Mouse (Mus musculus) urinary bladder, postnatal 4 days (tissue): ENCODE results near the gene Ltbp4.

Source experiments
- DNase-seq, 2 experiments: peaks; one replicate each; pipeline ENCODE4 v3.0.0; 2021 to 2022; ENCODE audit warnings: low spot score in 2 of 2

Ltbp4 gene

DNA sequence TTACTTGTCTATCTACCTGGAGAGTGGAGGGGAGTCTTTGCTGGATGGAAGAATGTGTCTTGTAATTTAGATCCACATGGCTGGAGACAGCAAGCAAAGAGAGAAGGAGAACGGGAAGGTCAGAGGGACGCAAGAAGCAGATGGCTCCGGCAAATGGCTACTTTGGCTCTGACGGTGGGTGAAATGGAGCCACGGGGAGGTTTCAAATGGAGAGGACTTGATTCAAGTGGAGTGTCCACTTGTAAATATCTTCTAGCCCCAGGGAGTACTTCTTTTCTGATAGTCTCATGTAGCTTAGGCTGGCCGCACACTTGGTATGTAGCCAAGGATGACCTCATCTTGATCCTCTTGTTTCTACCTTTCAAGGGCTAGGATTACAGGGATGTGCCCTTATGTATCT lies 38.7 kb downstream of the Ltbp4 start:
- no peak for DNase-seq

DNA sequence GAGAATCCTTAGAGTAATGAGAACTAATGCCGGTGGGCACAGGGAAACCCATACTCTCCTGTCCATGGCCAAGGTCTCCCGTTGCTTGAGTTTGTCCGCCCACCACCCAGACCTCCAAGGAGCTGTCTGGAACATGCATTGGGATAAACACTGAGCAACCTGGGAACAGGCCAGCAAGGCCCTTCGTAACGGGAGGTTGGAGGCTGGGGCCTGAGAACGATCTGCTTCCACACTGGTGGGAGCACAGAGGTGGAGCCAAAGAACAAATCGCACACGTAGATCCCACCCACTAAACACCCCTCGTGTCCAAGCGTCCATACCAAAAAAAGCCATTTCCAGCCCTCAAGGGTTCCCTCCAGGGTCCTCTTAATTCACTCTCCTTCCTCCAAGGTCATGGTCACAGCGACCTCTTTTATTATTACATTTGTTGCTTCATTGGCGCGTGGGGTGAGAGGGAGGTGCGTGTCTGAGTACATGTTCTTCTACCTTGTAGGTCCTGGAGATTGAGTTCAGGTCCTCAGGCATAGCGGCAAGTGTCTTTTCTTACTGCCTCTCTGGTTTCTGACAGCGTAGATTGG lies 39.4 kb downstream of the Ltbp4 start:
- DNase-seq = peak in 1 of 2 experiments; percentile 71

DNA sequence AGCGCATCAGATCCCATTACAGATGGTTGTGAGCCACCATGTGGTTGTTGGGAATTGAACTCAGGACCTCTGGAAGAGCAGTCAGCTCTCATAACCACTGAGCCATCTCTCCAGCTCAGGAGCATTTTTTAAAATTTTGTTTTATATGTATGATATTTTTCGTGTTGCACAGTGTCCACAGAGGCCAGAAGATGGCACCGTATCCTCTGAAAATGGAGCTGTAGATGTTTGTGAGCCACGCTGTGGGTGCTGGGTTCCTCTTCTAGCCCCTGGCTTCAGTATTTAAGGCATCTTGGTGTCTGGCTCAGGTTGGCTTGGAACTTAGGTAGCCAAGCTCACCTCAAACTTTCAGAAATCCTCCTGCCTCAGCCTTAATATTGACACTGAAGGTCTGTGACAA lies 41.0 kb downstream of the Ltbp4 start:
- DNase-seq = no peak

DNA sequence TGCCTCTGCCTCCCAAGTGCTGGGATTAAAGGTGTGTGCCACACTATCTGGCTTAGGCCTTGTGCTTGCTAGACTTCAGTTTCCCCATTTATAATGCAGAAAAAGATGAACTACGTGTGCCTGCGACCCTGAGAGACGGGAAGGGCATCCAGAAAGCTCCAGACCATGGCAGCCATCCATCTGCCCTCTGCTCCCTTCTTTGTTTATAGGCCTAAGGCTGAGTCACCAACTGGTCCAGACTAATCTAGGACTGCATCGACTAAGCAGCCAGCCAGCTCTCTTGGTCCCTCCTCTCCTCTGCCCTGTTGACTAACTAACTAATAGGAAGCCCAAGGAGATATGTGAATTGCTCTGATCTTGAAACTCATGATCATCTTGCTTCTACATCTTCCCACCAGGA lies 41.5 kb downstream of the Ltbp4 start:
- no peak for DNase-seq

DNA sequence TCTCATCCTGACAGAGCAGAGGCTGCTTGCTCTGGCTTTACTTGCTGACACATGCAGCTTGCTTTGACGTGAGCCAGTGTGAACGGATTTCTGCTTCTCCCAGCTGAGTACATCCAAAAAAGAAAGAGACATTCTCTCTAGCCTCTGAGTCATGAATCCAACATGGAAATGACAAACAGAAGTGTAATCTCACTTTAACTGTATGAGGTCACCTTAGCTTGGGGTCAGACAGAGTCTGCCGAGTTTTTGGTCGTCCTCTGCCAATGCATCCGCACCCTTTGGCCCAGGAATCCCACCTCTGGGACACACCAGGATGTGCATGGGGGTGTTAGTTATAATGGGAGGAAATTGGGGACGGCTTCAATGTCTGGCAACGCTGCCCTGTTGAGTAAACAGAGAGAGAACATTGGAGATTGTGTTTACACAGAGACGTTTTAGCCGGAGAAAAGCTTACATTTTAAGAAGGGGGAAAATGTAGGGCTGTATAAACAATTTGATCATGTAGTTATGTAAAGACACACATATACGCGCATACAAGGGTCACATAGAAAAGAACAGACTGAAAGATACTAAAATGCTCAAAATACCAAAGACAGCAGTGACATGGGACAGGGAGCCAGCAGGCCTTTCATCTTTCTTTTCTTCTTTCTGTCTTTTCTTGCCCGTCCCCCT lies 45.6 kb downstream of the Ltbp4 start:
- DNase-seq = peak in 1 of 2 experiments; percentile 43

DNA sequence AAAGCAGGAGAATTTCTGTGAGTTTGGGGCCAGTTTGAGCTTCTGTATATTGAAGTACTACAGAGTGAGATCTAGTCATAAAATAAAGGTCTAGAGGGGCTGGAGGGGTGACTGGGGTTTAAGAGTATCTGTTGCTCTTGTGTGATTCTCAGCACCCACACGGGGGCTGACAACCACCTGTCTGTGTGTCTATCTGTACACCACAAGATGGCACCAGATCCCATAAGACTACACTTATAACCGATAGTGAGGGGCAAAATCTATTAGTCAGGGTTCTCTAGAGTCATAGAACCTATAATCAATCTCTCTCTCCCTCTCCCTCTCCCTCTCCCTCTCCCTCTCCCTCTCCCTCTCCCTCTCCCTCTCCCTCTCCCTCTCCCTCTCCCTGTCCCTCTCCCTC lies 46.9 kb downstream of the Ltbp4 start:
- DNase-seq = no peak

DNA sequence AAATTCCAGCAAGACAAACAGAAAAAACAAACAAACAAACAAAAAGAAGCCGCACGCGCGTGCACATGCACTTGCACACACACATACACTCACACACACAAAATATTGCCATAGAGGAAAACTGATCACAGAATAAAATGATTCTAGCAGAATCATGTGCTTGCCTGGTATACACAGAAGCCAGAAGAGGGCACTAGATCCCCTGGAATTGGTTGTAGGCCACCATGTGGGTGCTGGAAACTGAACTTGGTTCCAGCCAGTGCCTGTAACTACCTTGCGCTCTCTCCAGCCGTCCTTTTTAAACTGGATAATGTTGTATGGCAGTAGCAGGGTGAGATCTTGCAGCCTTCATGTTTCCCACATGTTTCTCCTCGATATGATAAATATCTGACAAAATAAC lies 48.8 kb downstream of the Ltbp4 start:
- DNase-seq = no peak

DNA sequence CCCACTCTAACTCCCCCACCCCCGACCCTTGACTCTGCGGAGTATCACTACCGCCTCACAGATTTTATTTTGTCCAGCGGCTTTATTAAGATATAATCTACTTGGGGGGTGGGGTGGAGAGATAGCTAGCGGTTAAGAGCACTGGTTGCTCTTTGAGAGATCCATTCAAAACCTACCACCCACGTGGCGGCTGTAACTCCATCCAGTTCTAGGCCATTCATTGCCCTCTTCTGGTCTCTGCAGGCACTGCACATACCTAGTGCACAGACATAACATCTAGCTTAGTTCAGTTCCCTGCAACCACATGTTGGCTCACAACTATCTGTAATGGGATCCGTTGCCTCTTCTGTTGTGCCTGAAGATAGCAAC lies 51.8 kb downstream of the Ltbp4 start:
- DNase-seq = peak in 1 of 2 experiments; percentile 58

DNA sequence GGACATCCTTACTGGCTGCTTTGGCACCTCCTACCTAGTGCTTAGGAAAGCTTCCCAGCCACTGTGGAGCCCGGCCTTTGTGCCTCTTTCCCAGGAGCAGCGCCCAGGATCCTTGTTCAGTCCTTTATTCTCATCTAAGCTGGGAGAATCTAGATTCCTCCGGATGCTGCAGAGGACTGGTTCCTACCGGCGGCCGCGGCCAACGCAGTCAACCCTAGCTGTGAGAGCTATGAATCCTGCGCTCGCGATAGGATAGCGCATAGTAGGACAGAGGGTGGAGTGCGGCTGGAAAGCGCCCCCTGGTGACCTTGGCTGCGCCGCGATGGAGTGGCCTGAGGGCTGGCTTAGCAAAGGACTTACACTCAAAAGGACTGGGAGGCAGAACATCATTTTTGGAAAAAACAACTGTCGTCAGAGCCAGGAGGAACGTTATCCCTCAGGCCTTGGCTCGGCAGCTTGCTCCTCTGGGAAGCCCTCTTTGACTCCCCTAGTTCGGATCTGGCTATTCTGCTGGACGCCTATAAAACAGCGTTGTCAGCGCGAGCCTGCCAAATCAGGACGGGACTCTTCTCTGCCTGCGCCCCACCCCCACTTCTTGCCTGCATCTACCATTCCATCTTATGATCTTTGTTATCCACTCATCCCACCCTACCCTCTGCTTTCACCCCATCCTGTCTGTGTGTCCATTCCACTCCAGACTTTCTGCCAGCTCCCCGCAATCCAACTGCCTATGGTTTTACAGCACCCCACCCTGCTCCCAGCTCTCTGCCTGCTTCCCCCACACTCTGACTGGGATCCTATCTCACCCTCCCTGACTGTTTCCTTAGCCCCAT lies 52.4 kb downstream of the Ltbp4 start:
- peak; percentile 70 to 72 for DNase-seq

DNA sequence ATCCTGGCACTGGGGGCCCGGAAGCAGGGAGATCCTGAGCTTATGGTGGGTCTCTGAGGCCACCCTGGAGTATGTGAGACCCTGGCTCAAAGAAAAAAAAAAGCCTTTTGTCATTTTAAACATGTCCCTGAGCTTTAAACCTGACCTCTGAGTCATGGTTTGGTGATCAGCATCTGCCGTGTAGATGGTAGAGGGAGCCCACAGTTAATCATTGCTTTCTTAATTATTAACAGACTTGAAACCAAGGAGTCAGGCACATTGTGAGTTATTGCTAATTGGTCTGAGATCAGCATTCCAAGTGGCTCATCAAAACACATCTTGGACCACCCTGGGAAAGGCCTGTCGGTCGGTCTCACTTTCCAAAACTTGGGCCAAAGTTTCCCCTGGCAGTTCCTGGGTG lies 55.3 kb downstream of the Ltbp4 start:
- no peak for DNase-seq

DNA sequence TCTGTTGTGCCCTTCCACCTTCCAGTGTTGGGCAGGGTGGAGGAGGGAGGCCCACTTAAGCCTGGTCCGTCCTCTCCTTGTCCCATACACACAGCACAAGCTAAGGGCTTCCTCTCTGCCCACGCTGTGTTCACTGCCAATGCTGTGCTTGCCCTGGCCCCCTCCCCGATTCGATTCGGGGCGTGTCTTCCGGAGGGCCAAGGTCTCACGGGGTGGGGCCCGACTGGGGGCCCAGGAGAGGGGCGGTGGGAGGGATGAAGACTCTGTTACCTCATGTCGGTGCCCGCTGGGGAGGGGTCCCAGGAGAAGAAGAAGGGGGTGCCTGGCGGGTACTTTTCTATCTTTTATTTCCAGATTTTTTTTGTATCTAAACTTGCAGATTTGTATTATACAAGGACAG lies 55.8 kb downstream of the Ltbp4 start:
- DNase-seq = no peak

DNA sequence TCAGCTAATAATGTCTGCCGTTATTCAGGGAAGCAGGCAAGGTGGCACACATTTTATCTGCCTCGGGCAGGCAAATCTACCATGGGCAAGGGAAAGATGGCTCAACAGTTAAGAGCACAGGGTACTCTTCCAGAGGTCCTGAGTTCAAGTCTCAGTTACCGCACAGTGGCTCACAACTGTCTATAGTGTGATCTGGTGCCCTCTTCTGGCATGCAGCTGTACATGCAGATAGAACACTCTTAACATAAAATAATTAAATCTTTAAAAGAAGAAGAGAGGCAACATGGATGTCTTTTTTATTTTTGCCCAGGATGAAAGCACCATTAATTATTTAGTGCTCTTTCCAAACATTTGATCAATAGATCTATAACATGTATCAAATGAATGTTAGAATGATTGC lies 60.3 kb downstream of the Ltbp4 start:
- no peak for DNase-seq

DNA sequence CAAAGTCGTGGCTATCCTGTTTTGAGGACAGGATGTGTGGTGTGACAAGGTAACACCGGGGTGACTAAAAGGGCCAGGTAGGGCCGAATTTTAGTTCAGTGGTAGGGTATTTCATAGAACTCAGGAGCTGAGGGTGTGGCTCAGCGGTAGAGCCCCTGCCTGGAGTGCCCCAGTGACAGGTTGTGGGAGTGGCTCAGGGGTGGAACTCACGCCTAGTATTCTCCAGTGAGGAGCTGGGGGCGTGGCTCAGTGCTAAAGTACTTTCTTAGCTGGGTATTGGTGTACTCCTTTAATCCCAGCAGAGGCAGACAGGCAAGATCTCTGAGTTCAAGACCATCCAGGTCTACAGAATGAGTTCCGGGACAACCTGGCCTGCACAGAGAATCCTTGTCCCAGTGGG lies 61.5 kb downstream of the Ltbp4 start:
- no peak for DNase-seq

DNA sequence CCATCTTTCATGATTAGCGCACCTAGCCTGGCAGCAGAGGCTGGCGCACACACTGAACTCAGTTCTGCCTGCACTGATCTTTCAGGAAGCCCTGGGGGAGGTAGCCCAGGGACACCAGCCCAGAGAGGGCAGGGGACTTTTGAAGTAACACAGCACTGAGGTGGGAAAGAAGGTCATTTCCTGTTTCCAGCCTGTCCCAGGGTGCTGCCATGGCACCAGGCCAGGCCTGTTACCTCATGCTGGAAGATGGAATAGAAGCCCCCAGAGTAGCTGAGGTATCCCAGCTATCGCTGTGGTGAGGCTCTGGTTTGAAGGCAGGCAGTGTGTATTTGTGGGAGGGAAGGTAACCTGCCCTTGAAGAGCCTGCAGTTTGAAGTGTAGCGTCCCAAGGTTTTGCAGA lies 62.6 kb downstream of the Ltbp4 start:
- no peak for DNase-seq

DNA sequence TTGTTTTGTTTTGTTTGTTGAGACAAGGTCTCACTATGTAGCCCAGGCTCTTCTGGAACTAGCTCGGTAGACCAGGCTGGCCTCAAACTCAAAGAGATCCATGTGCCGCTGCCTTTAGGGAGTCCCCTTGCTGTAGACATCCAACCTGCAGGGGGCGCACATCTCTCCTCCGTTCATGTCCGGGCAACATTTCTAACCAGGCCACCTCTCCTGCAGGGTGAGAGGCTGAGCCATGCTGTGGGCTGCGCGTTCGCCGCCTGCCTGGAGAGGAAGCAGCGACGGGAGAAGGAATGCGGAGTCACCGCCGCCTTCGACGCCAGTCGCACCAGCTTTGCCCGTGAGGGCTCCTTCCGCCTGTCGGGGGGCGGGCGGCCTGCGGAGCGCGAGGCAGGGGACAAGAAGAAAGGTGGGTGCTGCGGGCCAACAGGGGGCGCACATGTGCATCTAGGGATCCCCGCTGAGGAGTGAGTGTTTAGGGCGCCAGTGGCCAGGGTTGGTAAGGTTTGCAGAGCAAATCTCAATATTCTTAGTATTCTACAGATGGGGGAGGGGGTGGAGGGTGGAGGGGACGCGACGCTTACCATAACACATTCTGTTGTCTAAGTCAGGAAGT lies 63.6 kb downstream of the Ltbp4 start:
- no peak for DNase-seq

DNA sequence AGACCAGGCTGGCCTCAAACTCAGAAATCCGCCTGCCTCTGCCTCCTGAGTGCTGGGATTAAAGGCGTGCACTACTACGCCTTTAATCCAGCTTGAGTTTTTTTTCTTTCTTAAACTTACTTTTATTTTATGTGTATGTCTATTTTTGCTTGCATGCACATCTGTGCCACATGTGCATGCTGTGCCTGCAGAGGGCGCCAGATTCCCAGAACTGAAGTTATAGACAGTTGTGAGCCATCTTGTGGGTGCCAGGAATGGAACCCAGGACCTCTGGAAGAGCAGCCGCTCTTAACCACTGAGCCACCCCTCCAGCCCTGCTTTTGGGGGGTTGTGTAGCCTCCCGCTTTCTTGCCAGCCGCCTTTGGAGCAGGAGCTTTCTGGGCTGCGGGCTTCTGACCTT lies 66.1 kb downstream of the Ltbp4 start:
- no peak for DNase-seq

DNA sequence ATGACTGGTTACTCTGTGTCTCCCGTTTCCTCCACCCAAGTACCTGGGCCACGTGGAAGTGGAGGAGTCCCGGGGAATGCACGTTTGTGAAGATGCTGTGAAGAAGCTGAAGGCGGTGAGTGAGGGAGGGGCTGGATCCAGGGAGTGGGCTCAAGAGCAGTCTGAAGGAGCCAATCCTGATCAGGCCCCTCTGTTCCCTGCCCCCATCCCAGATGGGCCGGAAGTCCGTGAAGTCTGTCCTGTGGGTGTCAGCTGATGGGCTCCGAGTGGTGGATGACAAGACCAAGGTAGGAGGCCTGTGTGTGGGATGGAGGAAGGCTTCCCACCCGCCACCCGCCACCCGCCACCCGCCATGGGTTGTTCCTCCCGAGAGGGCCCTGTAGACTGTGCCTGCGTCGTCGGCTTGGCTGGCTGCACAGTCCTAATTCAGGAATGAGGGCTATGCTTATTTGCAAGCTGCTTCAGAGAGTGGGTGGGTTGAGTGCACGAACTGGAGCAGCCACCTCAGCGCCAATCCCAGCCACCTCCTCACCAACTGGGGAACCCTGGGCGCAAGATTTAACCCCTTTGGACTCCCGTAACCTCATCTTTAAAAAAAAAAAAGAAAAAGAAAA lies 70.9 kb downstream of the Ltbp4 start:
- no peak for DNase-seq

DNA sequence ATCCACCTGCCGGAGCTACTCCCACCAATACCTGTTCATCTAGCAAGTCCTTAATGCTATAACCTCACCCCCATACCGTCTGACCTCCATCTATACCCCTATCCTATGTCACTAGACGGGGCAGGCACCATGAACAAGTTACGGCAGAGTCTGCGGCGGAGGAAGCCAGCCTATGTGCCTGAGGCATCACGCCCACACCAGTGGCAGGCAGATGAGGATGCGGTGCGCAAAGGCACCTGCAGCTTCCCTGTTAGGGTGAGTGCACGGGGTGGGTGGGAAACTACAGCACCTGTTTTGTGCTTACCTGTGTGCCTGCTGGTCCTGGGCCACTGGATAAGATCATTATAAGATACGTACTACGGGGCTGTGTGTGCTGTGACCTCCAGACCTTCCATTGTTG lies 72.7 kb downstream of the Ltbp4 start:
- DNase-seq = no peak

DNA sequence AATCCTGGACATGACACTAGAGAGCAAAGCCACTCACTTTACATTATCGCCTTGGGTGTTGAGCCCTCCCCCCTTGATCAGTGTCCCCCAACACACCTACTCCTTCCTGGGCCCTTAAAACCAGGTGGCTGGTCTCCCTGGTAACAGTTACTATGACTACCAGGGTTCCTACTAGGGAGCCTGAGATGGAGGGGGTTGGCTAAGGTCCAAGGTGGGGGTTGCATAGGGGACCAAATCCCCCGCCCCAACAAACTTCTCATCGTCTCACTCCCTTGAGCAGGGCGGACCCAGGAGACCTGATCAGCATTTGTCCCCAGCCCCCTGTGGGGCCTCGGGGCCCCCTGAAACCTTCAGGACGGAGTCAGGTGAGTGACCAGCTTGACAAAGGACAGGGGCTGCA lies 75.6 kb downstream of the Ltbp4 start:
- no peak for DNase-seq

DNA sequence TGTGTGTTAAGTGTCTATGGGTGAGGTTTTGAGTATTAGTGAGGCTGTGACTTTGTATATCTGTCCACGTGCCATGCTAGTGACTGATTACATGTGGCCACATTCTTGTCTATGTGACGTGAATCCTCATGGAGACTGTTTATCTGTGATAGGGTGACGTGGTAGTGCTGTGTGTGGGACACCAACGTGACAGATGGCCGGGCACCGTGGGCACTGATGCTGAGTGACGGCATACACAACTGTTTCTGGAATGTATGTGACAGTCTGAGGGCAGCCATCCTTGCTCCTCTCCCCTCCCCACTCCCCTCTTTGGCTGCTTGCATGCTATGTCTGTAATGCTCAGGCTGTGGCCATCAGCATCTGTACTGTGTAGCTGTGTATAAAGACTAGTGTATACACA lies 76.6 kb downstream of the Ltbp4 start:
- no peak for DNase-seq

DNA sequence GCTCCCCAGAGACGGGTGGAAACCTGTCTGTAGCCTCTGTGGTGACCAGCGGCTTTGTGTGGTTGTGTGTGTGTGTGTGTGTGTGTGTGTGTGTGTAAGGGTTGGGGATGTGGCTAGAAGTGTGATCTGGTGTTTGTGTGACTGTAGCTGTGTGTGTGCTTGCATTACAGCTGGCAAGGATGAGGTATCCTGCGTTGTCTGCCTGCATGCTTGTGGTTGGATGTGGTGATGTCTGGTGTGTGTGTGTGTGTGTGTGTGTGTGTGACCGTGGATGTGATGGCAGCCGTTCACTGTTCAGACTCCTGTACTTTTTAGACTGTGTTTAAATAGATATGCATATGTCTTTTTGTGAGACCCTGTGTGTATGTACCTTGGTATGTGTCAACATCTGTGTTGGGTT lies 77.7 kb downstream of the Ltbp4 start:
- DNase-seq = no peak

DNA sequence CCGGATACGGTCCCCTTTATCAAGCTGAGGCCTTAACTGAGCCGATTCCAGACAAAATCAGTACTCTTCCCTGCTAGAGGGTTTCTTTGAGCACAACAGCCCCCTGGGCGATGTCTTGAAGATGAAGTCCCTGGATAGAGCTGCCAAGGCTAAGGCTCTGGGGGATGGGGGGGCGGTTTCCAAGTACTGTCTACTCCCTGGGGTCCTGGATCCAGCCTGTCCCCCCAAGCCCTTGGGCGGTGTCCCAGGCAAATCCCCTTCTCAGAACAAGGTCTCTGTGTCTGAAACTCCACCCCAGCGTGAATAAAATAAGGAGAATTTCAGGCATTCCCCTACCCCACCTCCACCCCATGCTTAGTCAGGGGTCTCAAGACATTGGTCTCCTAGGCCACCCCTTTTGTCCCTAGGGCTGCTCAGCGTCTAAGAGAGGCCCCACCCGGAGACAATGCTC lies 78.2 kb downstream of the Ltbp4 start:
- no peak for DNase-seq
